Comparison of ENCODE assay signal across 24 mouse cellular contexts in the genomic region with DNA sequence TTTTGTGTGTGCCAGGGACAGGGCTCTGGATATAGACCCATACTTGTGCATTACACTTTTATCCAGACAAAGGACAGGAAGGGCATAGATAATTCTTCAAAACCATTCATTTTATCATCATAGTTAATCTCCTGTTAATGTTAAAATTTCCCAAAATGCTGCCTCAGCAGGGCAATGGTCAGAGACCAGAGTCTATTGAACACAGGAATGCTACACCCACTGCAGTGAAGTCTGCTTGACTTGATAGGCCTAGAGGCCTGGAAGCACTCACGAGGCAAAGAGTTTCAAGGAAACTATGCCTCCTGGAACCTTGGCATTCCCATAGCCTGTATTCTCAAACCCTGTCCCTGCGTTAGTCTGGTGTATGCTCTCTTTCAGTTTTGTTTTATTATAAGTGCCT.
"Had no signal": no experiment of that assay in that cellular context is flagged by ENCODE, and none has a peak within 500 bp of the region (broad histone marks: within the 10 kb centered on the region; RNA-seq: fewer than 3 reads in every experiment).

No protein-coding gene starts in this region.

- H3K4me1 ChIP-seq: hindbrain, embryonic 12.5 days; intestine, embryonic 15.5 days had no signal

- H3K27ac ChIP-seq: gastrocnemius, adult 2 months; heart, embryonic 10.5 days; hindbrain, embryonic 10.5 days; hindbrain, embryonic 12.5 days; hindbrain, embryonic 14.5 days; intestine, embryonic 15.5 days; limb, embryonic 13.5 days; limb, embryonic 15.5 days; liver, embryonic 14.5 days had no signal

- ATAC-seq: forebrain, embryonic 16.5 days; hindbrain, embryonic 16.5 days; inflammation-experienced regulatory T-cells, adult 6 months; intestine, embryonic 15.5 days; intestine, postnatal 0 days had no signal

- H3K9ac ChIP-seq: heart, embryonic 12.5 days; hindbrain, embryonic 12.5 days; hindbrain, embryonic 14.5 days; intestine, embryonic 15.5 days; limb, embryonic 13.5 days; limb, embryonic 15.5 days; liver, embryonic 14.5 days had no signal

- H3K36me3 ChIP-seq: heart, embryonic 10.5 days; heart, embryonic 12.5 days; hindbrain, embryonic 10.5 days; hindbrain, embryonic 12.5 days; intestine, embryonic 15.5 days; limb, embryonic 13.5 days; limb, embryonic 15.5 days had no signal

- DNase-seq: gastrocnemius, adult 2 months; gastrocnemius, postnatal 10 days; gastrocnemius, postnatal 25 days; heart, adult 18-20 months; heart, postnatal 10 days; heart, postnatal 4 days; layer of hippocampus, adult 9-11 months; layer of hippocampus, postnatal 36 days; left cerebral cortex, postnatal 4 days; lung, adult 18-20 months had no signal

- H3K9me3 ChIP-seq: heart, embryonic 10.5 days; intestine, embryonic 15.5 days; limb, embryonic 13.5 days; limb, embryonic 15.5 days had no signal

- H3K4me2 ChIP-seq: heart, embryonic 12.5 days; hindbrain, embryonic 12.5 days; hindbrain, embryonic 14.5 days; intestine, embryonic 15.5 days; limb, embryonic 13.5 days; limb, embryonic 15.5 days; liver, embryonic 11.5 days had no signal

- H3K27me3 ChIP-seq: heart, embryonic 12.5 days; hindbrain, embryonic 12.5 days; intestine, embryonic 15.5 days; limb, embryonic 13.5 days; limb, embryonic 15.5 days had no signal

- H3K4me3 ChIP-seq: gastrocnemius, adult 2 months; heart, embryonic 10.5 days; heart, embryonic 12.5 days; hindbrain, embryonic 10.5 days; hindbrain, embryonic 12.5 days; intestine, embryonic 15.5 days; limb, embryonic 13.5 days; limb, embryonic 15.5 days had no signal
